Mouse (Mus musculus) forebrain, embryonic 15.5 days (tissue): ENCODE results near the gene Dcst2. TPM values are rescaled to one million over a fixed set of nuclear protein-coding genes. Genes with fewer than 3 reads are reported as not detected.

Experiments used
- ATAC-seq: fragments of 200-750 bp; cut with Nextera tagmentation; replicated peaks from 2 replicates; pipeline ENCODE4 v1.8.0; 2017; ENCODE audit warnings: mild to moderate bottlenecking, moderate TSS enrichment, moderate library complexity
- H3K27ac ChIP-seq: fragments of 300-500 bp; sonication (generic); replicated peaks from 2 replicates; pipeline ENCODE4 v1.5.1; 2015; ENCODE audit warnings: mild to moderate bottlenecking, inconsistent platforms
- H3K27me3 ChIP-seq: fragments of 300-500 bp; sonication (generic); 2 replicates; pipeline ENCODE4 v1.6.1; 2015; ENCODE audit warnings: inconsistent platforms
- H3K36me3 ChIP-seq: fragments of 300-500 bp; sonication (generic); 2 replicates; pipeline ENCODE4 v1.6.1; 2015; ENCODE audit warnings: mild to moderate bottlenecking, inconsistent platforms
- H3K4me1 ChIP-seq: fragments of 300-500 bp; sonication (generic); 2 replicates; pipeline ENCODE4 v1.6.1; 2015; ENCODE audit warnings: inconsistent platforms
- H3K4me2 ChIP-seq: fragments of 300-500 bp; sonication (generic); replicated peaks from 2 replicates; pipeline ENCODE4 v1.6.1; 2015; ENCODE audit warnings: mild to moderate bottlenecking, inconsistent platforms
- H3K4me3 ChIP-seq: fragments of 300-500 bp; sonication (generic); 2 replicates; pipeline ENCODE4 v1.5.1; 2015; ENCODE audit warnings: mild to moderate bottlenecking, inconsistent platforms
- H3K9ac ChIP-seq: fragments of 300-500 bp; sonication (generic); replicated peaks from 2 replicates; pipeline ENCODE4 v1.6.1; 2015; ENCODE audit warnings: mild to moderate bottlenecking, inconsistent platforms
- H3K9me3 ChIP-seq: fragments of 300-500 bp; sonication (generic); 2 replicates; pipeline ENCODE4 v1.6.1; 2016; ENCODE audit warnings: inconsistent platforms
- WGBS: fragments of 180-500 bp; shearing (Covaris S2); methylation state at CpG from one replicate; pipeline ENCODE4 v1.1.7; 2015; ENCODE audit warnings: mixed read lengths; 5-methylcytosine and 5-hydroxymethylcytosine counted together
- polyA plus RNA-seq: library from polyadenylated mRNA; unstranded; fragments of >200 nt; fragmentation: Nextera tagmentation; extraction: Ambion mirVana; gene quantifications from 2 replicates; pipeline ENCODE4 v1.2.1, GENCODE M21; 2015

The Dcst2 gene
- polyA plus RNA-seq, 1 experiment from 2014 or later: 0.11 TPM

DNA sequence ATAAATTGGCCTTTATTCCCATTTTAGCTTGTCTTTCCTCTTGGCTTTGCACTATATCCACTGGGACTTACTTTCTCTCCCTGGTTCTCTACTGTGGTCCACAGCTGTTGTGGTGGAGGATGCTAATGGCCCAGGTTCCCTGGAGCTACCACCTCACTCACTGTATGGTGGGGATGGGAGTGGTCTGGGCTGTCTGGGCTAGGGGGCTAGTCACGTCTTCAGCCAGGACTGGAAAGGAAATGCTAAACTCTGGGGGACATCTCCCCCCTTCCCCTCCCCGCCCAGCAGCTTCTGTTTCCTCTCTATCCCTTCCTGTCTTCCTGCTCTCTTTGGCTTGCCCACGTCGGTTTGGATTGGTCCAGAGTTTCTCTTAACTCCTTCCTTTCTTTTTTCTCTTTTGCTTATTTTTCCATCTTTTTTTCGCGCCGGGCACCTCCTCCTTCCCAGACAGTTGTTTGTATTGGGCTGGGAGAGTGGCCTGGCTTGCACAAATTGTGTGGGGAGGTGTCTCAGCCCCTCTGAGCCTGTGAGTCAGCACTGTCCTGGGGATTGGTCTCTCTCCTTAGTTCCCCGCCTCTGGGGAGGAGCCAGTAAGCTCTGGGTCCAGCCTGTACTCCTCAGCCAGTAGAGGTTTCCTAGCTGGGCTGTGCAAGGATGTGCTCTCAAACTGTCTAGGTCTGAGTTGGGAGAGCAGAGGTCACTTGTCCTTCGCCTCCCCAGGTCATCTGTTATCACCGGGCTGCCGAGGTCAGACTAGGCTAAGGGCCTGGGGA, 59.4 kb downstream of the Dcst2 start:
- WGBS: 6% methylated on average over 11 of the region's 11 CpGs
- Histone ChIP-seq H3K4me3 (peak overlapping the region; percentile 27), H3K4me2 (peak overlapping the region; percentile 43), H3K27me3 (no peaks in the 10 kb centered on the region), H3K9me3 (no peaks in the 10 kb centered on the region), H3K4me1 (peaks cover 41% of the 10 kb centered on the region), H3K36me3 (no peaks in the 10 kb centered on the region), H3K27ac (no peak overlapping the region), H3K9ac (peak overlapping the region; percentile 40)
- 0 out of 2 replicates have a peak, but pooled peaks have one; percentile 23 for ATAC-seq

DNA sequence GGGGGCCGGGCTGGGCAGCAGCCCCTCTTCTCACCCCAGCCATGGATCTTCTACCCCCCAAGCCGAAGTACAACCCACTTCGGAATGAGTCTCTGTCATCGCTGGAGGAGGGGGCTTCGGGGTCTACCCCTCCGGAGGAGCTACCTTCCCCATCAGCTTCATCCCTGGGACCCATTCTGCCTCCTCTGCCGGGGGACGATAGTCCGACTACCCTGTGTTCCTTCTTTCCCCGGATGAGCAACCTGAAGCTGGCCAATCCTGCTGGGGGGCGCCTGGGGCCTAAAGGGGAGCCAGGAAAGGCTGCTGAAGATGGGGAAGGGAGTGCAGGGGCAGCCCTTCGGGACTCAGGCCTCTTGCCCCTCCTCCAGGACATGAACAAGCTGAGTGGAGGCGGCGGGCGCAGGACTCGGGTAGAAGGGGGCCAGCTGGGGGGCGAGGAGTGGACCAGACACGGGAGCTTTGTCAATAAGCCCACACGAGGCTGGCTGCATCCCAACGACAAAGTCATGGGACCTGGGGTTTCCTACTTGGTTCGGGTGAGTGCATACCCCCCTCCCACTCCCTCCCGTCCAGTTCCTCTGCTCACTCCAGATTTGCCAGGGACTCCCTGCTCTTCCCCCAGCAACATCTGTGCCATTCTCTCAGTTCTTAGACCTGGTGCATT, 60.2 kb downstream of the Dcst2 start:
- no peaks in the 10 kb centered on the region for H3K27me3 ChIP-seq
- no peaks in the 10 kb centered on the region for H3K9me3 ChIP-seq
- H3K9ac ChIP-seq: peak overlapping the region; percentile 40
- H3K27ac ChIP-seq: no peak overlapping the region
- peak overlapping the region; percentile 43 for H3K4me2 ChIP-seq
- H3K36me3 ChIP-seq: no peaks in the 10 kb centered on the region
- ATAC-seq: no peak
- peak overlapping the region; percentile 27 for H3K4me3 ChIP-seq
- peaks cover 34% of the 10 kb centered on the region for H3K4me1 ChIP-seq
- 7% methylated on average over 22 of the region's 22 CpGs for WGBS

- 81% methylated on average over 6 of the region's 6 CpGs for WGBS
- H3K9me3 ChIP-seq: no peaks in the 10 kb centered on the region
Observed at GRCm38 (mm10) chr3:89422556-89423205, 60.9 kb downstream of the Dcst2 start.

GRCm38 (mm10) chr3:89424416-89425140, 62.8 kb downstream of the Dcst2 start:
- H3K27ac ChIP-seq: no peak overlapping the region
- H3K36me3 ChIP-seq: no peaks in the 10 kb centered on the region; the same call in 1 of the 2 replicates
- H3K27me3 ChIP-seq: no peaks in the 10 kb centered on the region
- no peak overlapping the region for H3K4me3 ChIP-seq
- H3K4me1 ChIP-seq: peaks cover 22% of the 10 kb centered on the region
- WGBS: 88% methylated on average over 5 of the region's 5 CpGs
- no peaks in the 10 kb centered on the region for H3K9me3 ChIP-seq
- H3K4me2 ChIP-seq: no peak overlapping the region
- H3K9ac ChIP-seq: no peak overlapping the region
- ATAC-seq: no peak

More at GRCm38 (mm10) chr3:89422556-89423205, 60.9 kb downstream of the Dcst2 start:
- H3K4me2 ChIP-seq: peak overlapping the region; percentile 43; the same call in 1 of the 2 replicates
- no peak for ATAC-seq
- no peak overlapping the region for H3K9ac ChIP-seq
- H3K4me3 ChIP-seq: no peak overlapping the region
- H3K36me3 ChIP-seq: no peaks in the 10 kb centered on the region; the same call in 1 of the 2 replicates
- peaks cover 27% of the 10 kb centered on the region for H3K4me1 ChIP-seq
- H3K27ac ChIP-seq: no peak overlapping the region
- no peaks in the 10 kb centered on the region for H3K27me3 ChIP-seq

GRCm38 (mm10) chr3:89425141-89425525, 63.4 kb downstream of the Dcst2 start:
- no peaks in the 10 kb centered on the region for H3K9me3 ChIP-seq

GRCm38 (mm10) chr3:89425876-89426275, 64.1 kb downstream of the Dcst2 start:
- Histone ChIP-seq H3K4me3 (no peak overlapping the region), H3K36me3 (no peaks in the 10 kb centered on the region; the same call in 1 of the 2 replicates), H3K4me1 (peaks cover 18% of the 10 kb centered on the region), H3K27ac (no peak overlapping the region), H3K9ac (no peak overlapping the region), H3K4me2 (no peak overlapping the region), H3K9me3 (no peaks in the 10 kb centered on the region), H3K27me3 (no peaks in the 10 kb centered on the region)
- WGBS: 93% methylated on average over 4 of the region's 4 CpGs
- no peak for ATAC-seq

More at GRCm38 (mm10) chr3:89425141-89425525, 63.4 kb downstream of the Dcst2 start:
- no peaks in the 10 kb centered on the region for H3K27me3 ChIP-seq
- H3K9ac ChIP-seq: no peak overlapping the region
- no peak overlapping the region for H3K27ac ChIP-seq
- H3K4me3 ChIP-seq: no peak overlapping the region
- no peak for ATAC-seq
- H3K4me2 ChIP-seq: no peak overlapping the region
- peaks cover 18% of the 10 kb centered on the region for H3K4me1 ChIP-seq
- 89% methylated on average over 5 of the region's 5 CpGs for WGBS
- H3K36me3 ChIP-seq: no peaks in the 10 kb centered on the region; the same call in 1 of the 2 replicates

Other genes starting within 250 kb of the Dcst2 start
- gene Pklr, start 225.8 kb upstream of the Dcst2 start, polyA plus RNA-seq: 0.06 and 0.10 TPM in 2 replicates
- gene Hcn3, start 201.8 kb upstream of the Dcst2 start, polyA plus RNA-seq: 30.1 and 34.3 TPM in 2 replicates
- gene Clk2, start 197.2 kb upstream of the Dcst2 start, polyA plus RNA-seq: 26.5 and 26.9 TPM in 2 replicates
- gene Scamp3, start 184.5 kb upstream of the Dcst2 start, polyA plus RNA-seq: 116 and 120 TPM in 2 replicates
- gene Fam189b, start 178.8 kb upstream of the Dcst2 start, polyA plus RNA-seq: 22.3 and 24.6 TPM in 2 replicates
- gene Gba, start 159.0 kb upstream of the Dcst2 start, polyA plus RNA-seq: 39.2 and 42.7 TPM in 2 replicates
- gene Thbs3, start 146.8 kb upstream of the Dcst2 start, polyA plus RNA-seq: 67.0 and 68.3 TPM in 2 replicates
- gene Mtx1, start 134.9 kb upstream of the Dcst2 start, polyA plus RNA-seq: 172 and 175 TPM in 2 replicates
- gene Muc1, start 132.9 kb upstream of the Dcst2 start, polyA plus RNA-seq: 1.1 and 1.8 TPM in 2 replicates
- gene Krtcap2, start 116.0 kb upstream of the Dcst2 start, polyA plus RNA-seq: 192 and 205 TPM in 2 replicates
- gene Trim46, start 115.7 kb upstream of the Dcst2 start, polyA plus RNA-seq: 57.7 and 58.7 TPM in 2 replicates
- 76.5 and 89.6 TPM in 2 replicates for gene Dpm3, start 102.6 kb upstream of the Dcst2 start, polyA plus RNA-seq
- gene Slc50a1, start 91.4 kb upstream of the Dcst2 start, polyA plus RNA-seq: 35.4 and 40.6 TPM in 2 replicates
- gene Efna1, start 80.8 kb upstream of the Dcst2 start, polyA plus RNA-seq: 9.2 and 9.9 TPM in 2 replicates
- 41.0 and 42.5 TPM in 2 replicates for gene Efna3, start 39.0 kb upstream of the Dcst2 start, polyA plus RNA-seq
- gene Efna4, start 23.9 kb upstream of the Dcst2 start, polyA plus RNA-seq: 14.4 and 15.7 TPM in 2 replicates
- gene Adam15, start 12.0 kb upstream of the Dcst2 start, polyA plus RNA-seq: 32.9 and 34.0 TPM in 2 replicates
- 0.51 and 0.89 TPM in 2 replicates for gene Dcst1, start 3.3 kb downstream of the Dcst2 start, polyA plus RNA-seq
- gene Zbtb7b, start 32.8 kb downstream of the Dcst2 start, polyA plus RNA-seq: 0.37 and 0.52 TPM in 2 replicates
- 0.64 and 0.82 TPM in 2 replicates for gene Lenep, start 40.8 kb downstream of the Dcst2 start, polyA plus RNA-seq
- 42.0 and 42.3 TPM in 2 replicates for gene Flad1, start 49.9 kb downstream of the Dcst2 start, polyA plus RNA-seq
- gene Cks1b, start 56.4 kb downstream of the Dcst2 start, polyA plus RNA-seq: 165 and 196 TPM in 2 replicates
- 14.3 and 15.8 TPM in 2 replicates for gene Shc1, start 56.5 kb downstream of the Dcst2 start, polyA plus RNA-seq
- gene Pygo2, start 68.2 kb downstream of the Dcst2 start, polyA plus RNA-seq: 39.4 and 41.5 TPM in 2 replicates
- gene Pbxip1, start 74.7 kb downstream of the Dcst2 start, polyA plus RNA-seq: 12.1 and 15.1 TPM in 2 replicates
- gene Pmvk, start 92.6 kb downstream of the Dcst2 start, polyA plus RNA-seq: 80.2 and 80.9 TPM in 2 replicates
- gene Kcnn3, start 158.2 kb downstream of the Dcst2 start, polyA plus RNA-seq: 9.0 and 10.4 TPM in 2 replicates